ENCODE assay signal across 12 mouse cellular contexts in the genomic region with DNA sequence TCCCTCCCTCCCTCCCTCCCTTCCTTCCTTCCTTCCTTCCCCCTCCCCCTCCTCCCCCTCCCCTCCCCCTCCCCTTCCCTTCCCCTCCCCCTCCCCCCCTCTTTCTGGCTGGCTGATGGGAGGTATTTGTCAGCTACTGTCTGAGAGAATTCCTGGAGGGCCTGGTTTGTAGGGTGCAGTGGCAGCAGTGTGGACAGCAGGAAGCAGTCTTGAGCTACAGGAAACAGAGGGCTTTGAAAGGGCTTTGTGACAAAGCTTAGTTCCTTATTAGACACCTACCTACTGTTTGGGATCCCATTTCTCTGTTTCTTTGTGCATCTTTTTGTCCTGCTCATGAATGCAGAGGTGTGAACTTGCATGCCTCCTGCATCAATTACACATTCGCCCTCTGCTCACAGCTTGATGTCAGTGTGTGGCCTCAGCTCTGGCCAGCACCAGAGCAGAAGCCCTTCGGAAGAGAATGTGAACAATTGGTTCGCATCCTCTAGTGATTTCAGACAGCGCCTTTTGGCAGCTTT. TPM values are rescaled to one million over a fixed set of nuclear protein-coding genes. Genes with fewer than 3 reads are reported as not detected.
DNase-seq lines count a peak whose midpoint lies in the region; ATAC-seq and TF ChIP-seq lines count a peak whose summit lies in the region.
"Had no signal": no experiment of that assay in that cellular context is flagged by ENCODE, and none has a peak within 500 bp of the region (broad histone marks: within the 10 kb centered on the region; RNA-seq: fewer than 3 reads in every experiment).

No protein-coding gene starts in this region.

- H3K4me3 ChIP-seq in embryonic facial prominence, embryonic 10.5 days = no peak overlapping the region
- no peak overlapping the region for H3K4me3 ChIP-seq in midbrain, postnatal 0 days (ENCODE audit: low read depth, low read length)

- no peak overlapping the region for H3K4me2 ChIP-seq in midbrain, postnatal 0 days (ENCODE audit: low read depth, low read length, poor library complexity, severe bottlenecking)

- H3K27ac ChIP-seq in embryonic facial prominence, embryonic 10.5 days (replicated peaks) = no peak overlapping the region
- H3K27ac ChIP-seq in midbrain, postnatal 0 days (ENCODE audit: low read depth, low read length) = 0 out of 2 replicates have a peak overlapping the region, but pooled peaks have one; percentile 2

- no peak overlapping the region for H3K9ac ChIP-seq in midbrain, postnatal 0 days (replicated peaks; ENCODE audit: low read length, poor library complexity, severe bottlenecking)

- DNase-seq in adrenal gland, postnatal 14 days = peak; percentile 47
- no peak for DNase-seq in adrenal gland, postnatal 25 days
- peak; percentile 30 to 53 for DNase-seq in layer of hippocampus, postnatal 10 days (ENCODE audit: low spot score in 2 of 2)
- DNase-seq in layer of hippocampus, postnatal 36 days = no peak
- peak; percentile 18 for DNase-seq in embryonic facial prominence, embryonic 10.5 days (ENCODE audit: low spot score)
- peak; percentile 61 for DNase-seq in midbrain, postnatal 0 days (ENCODE audit: low spot score)
- DNase-seq in B cell, adult 2 months = no peak
- DNase-seq in spleen, postnatal 4 days (ENCODE audit: low spot score in 2 of 2) = no peak
- DNase-seq: heart, adult 11 months had no signal

- no peaks in the 10 kb centered on the region for H3K27me3 ChIP-seq in embryonic facial prominence, embryonic 10.5 days (replicated peaks; ENCODE audit: low read depth, poor library complexity, severe bottlenecking)
- no peaks in the 10 kb centered on the region for H3K27me3 ChIP-seq in midbrain, postnatal 0 days (ENCODE audit: insufficient read depth, low read length)

- TF ChIP-seq CTCF in midbrain, postnatal 0 days (IDR thresholded peaks at IDR 0.05) = peak; percentile 72

- WGBS in embryonic facial prominence, embryonic 10.5 days = 57% methylated on average over 4 of the region's 4 CpGs
- WGBS in midbrain, postnatal 0 days = 24% methylated on average over 4 of the region's 4 CpGs

- no peaks in the 10 kb centered on the region for H3K9me3 ChIP-seq in embryonic facial prominence, embryonic 10.5 days
- no peaks in the 10 kb centered on the region for H3K9me3 ChIP-seq in midbrain, postnatal 0 days (ENCODE audit: low read length)

- ATAC-seq in midbrain, postnatal 0 days (ENCODE audit: low FRiP score) = no peak

- H3K4me1 ChIP-seq in embryonic facial prominence, embryonic 10.5 days = 0 out of 2 replicates have a peak, but pooled peaks cover 6% of the 10 kb centered on the region
- H3K4me1 ChIP-seq in midbrain, postnatal 0 days (ENCODE audit: insufficient read depth, low read length) = no peaks in the 10 kb centered on the region

- no peaks in the 10 kb centered on the region for H3K36me3 ChIP-seq in embryonic facial prominence, embryonic 10.5 days (replicated peaks)
- no peaks in the 10 kb centered on the region for H3K36me3 ChIP-seq in midbrain, postnatal 0 days (ENCODE audit: insufficient read depth, low read length)

RNA-seq across cellular contexts. Expression of gene Rhbdl2, which starts 31.5 kb away (rescaled TPM):
- 1.7 and 2.0 TPM in 2 replicates for total RNA-seq in adrenal gland, postnatal 14 days (2021)
- total RNA-seq in adrenal gland, postnatal 25 days (2021) = 0.71 and 1.1 TPM in 2 replicates
- 1 to 10 TPM; 1.4 to 3.7 TPM for total RNA-seq in layer of hippocampus, postnatal 10 days (2021)
- total RNA-seq in layer of hippocampus, postnatal 36 days (2021) = 1 to 10 TPM in 1 of 2 experiments, under 1 TPM in 1; 0.72 to 1.1 TPM
- polyA plus RNA-seq in embryonic facial prominence, embryonic 10.5 days (2016; fragmentation: Nextera tagmentation; extraction: Ambion mirVana) = 0.35 and 0.57 TPM in 2 replicates
- total RNA-seq in midbrain, postnatal 0 days (2014; rRNA removed) = 1.2 and 2.2 TPM in 2 replicates
- 1.4 and 1.5 TPM in 2 replicates for polyA plus RNA-seq in midbrain, postnatal 0 days (2015; fragmentation: Nextera tagmentation; extraction: Ambion mirVana)
- total RNA-seq: neutrophil, adult 5-6 weeks had no signal

RNA-seq across cellular contexts. Expression of gene 4933427I04Rik, which starts 40.3 kb away (rescaled TPM):
- total RNA-seq in adrenal gland, postnatal 14 days (2021) = not detected in 2 replicates
- total RNA-seq in adrenal gland, postnatal 25 days (2021) = not detected in 2 replicates
- total RNA-seq in layer of hippocampus, postnatal 10 days (2021) = not detected
- total RNA-seq in layer of hippocampus, postnatal 36 days (2021) = not detected
- not detected in 2 replicates for polyA plus RNA-seq in embryonic facial prominence, embryonic 10.5 days (2016; fragmentation: Nextera tagmentation; extraction: Ambion mirVana)
- not detected in 2 replicates for total RNA-seq in midbrain, postnatal 0 days (2014; rRNA removed)
- polyA plus RNA-seq in midbrain, postnatal 0 days (2015; fragmentation: Nextera tagmentation; extraction: Ambion mirVana) = 0.06 TPM in 1 of 2 replicates, not detected in the other
- total RNA-seq: left cerebral cortex, postnatal 14 days; neutrophil, adult 5-6 weeks had no signal
- polyA plus RNA-seq: C2C12 had no signal

Comparison
In these comparisons a context has a peak if more than half of its experiments do, and no peak if none do; other contexts are left out.
1. DNase-seq: peak in adrenal gland, postnatal 14 days (single experiment), layer of hippocampus, postnatal 10 days (2 of 2), embryonic facial prominence, embryonic 10.5 days (single experiment) and midbrain, postnatal 0 days (single experiment); none in adrenal gland, postnatal 25 days (single experiment), layer of hippocampus, postnatal 36 days (0 of 2), B cell, adult 2 months (0 of 2) and spleen, postnatal 4 days (0 of 2).